Mouse (Mus musculus): ENCODE data around the gene Padi6. TPM values are rescaled to one million over a fixed set of nuclear protein-coding genes. Genes with fewer than 3 reads are reported as not detected.

Gene Padi6
- polyA plus RNA-seq, 1 experiment from 2014 or later: not detected

DNA sequence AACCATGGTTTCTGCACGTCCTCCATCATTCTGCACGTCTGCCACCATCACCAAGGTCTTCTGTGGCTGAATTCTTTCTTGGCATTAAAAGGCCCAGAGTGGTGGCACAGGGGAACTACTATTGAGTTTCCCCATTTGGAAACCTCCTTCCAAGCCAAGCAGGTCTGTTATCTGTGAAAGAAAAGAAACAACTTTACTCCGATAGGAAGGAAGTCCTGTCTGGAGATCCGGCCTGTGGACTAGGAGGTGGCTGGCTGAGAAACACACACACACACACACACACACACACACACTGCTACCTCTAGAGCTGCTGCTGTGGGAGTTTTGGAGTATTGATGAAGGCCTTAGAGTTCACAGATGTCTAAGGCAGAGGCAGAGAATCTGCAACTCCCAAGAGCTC, 48.9 kb downstream of the Padi6 start:
- H3K9me3 ChIP-seq: no peaks in the 10 kb centered on the region
- H3K27me3 ChIP-seq: no peaks in the 10 kb centered on the region; the same call in 1 of the 2 replicates
- no peak overlapping the region for H3K27ac ChIP-seq
- no peaks in the 10 kb centered on the region for H3K36me3 ChIP-seq
- no peak overlapping the region for H3K4me3 ChIP-seq
- H3K4me2 ChIP-seq: no peak overlapping the region
- ATAC-seq (ENCODE audit: insufficient number of reproducible peaks, low FRiP score, low TSS enrichment, low read depth): no peak
- no peak overlapping the region for H3K9ac ChIP-seq
- 72% methylated on average over 4 of the region's 4 CpGs for WGBS
- H3K4me1 ChIP-seq: peaks cover 4% of the 10 kb centered on the region; the same call in 1 of the 2 replicates

- no peak for ATAC-seq (ENCODE audit: insufficient number of reproducible peaks, low FRiP score, low TSS enrichment, low read depth)
- Histone ChIP-seq H3K36me3 (no peaks in the 10 kb centered on the region), H3K9me3 (no peaks in the 10 kb centered on the region), H3K27ac (no peak overlapping the region), H3K27me3 (no peaks in the 10 kb centered on the region), H3K9ac (no peak overlapping the region), H3K4me2 (no peak overlapping the region), H3K4me1 (peaks cover 9% of the 10 kb centered on the region; the same call in 1 of the 2 replicates), H3K4me3 (no peak overlapping the region)
- 78% methylated on average over 7 of the region's 7 CpGs for WGBS
These were observed 51.0 kb downstream of the Padi6 start for GRCm38 (mm10) chr4:140691481-140691880.

DNA sequence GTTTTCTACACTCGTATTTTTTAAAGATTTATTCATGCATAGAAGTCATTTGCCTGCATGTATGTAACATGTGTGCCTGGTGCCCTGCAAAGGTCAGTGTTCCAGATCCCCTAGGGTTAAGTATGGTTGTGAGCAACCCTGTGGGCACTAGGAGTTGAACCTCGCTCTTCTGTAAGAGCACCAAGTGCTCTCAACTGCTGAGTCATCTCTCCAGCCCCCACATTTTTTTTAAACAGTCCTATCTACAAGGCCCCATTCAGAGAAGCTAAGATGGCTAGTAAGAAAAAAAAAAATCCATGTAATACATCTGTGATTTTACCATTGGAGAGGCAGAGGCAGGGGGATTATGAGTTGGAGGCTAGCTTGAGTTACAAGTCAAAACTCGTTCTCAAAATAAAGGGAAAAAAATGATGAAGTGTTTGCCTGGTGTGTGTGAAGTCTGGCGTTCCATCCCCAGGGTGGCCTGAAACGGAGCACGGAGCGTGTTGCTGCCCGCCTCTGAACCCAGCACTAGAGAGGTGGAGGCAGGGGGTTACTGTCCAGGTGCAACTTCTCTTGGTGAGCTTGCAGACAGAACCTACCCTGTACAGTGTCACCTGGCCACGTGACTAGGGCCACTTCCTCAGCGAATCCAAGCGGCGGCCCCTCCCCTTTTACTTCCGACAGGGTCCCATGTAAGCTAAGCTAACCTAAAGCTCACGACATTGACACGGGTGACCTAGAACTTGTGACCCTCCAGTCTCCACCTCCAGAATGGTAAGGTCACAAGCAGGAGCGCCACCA, 52.4 kb downstream of the Padi6 start:
- Histone ChIP-seq H3K27me3 (no peaks in the 10 kb centered on the region), H3K4me1 (peaks cover 9% of the 10 kb centered on the region; the same call in 1 of the 2 replicates), H3K9me3 (no peaks in the 10 kb centered on the region), H3K9ac (no peak overlapping the region), H3K36me3 (no peaks in the 10 kb centered on the region), H3K4me2 (no peak overlapping the region), H3K4me3 (no peak overlapping the region), H3K27ac (no peak overlapping the region)
- no peak for ATAC-seq (ENCODE audit: insufficient number of reproducible peaks, low FRiP score, low TSS enrichment, low read depth)
- WGBS: 55% methylated on average over 16 of the region's 16 CpGs

DNA sequence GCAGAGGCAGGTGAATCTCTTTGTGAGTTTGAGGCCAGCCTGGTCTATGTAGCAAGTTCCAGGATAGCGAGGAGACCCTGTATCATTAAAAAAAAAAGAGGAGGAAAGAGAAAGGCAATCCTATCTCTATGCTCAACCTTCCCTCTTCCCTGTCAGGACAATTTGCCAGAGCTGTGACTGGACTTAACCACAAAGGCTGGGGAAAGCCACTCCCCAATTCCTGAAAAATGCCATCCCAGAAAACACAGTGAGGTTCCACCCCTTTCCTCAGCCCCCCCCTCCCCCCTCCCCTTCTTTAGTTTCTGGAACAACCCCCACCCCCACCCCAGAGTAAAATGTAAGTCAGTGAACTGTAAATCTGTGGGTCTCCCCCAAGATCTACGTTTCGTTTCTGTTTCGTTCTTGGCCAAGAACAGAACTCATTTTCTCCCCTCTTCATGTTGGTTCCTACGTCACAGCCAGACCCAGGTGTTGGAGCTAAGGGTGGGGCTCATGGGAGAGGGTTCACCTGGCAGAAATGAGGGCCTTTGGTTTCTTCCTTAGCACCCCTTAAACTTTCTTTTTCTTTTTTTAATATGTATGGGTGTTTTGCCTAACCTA, 53.5 kb downstream of the Padi6 start:
- H3K27me3 ChIP-seq: no peaks in the 10 kb centered on the region
- peaks cover 20% of the 10 kb centered on the region for H3K4me1 ChIP-seq
- no peak for ATAC-seq (ENCODE audit: insufficient number of reproducible peaks, low FRiP score, low TSS enrichment, low read depth)
- H3K27ac ChIP-seq: no peak overlapping the region
- H3K9me3 ChIP-seq: no peaks in the 10 kb centered on the region
- H3K4me2 ChIP-seq: no peak overlapping the region
- H3K4me3 ChIP-seq: no peak overlapping the region
- no peaks in the 10 kb centered on the region for H3K36me3 ChIP-seq
- H3K9ac ChIP-seq: no peak overlapping the region
- 75% methylated on average over 5 of the region's 5 CpGs for WGBS

GRCm38 (mm10) chr4:140688044-140688825, 54.2 kb downstream of the Padi6 start:
- Histone ChIP-seq H3K27me3 (no peaks in the 10 kb centered on the region), H3K9me3 (no peaks in the 10 kb centered on the region), H3K36me3 (no peaks in the 10 kb centered on the region), H3K9ac (no peak overlapping the region), H3K27ac (no peak overlapping the region), H3K4me3 (no peak overlapping the region), H3K4me2 (no peak overlapping the region), H3K4me1 (peaks cover 24% of the 10 kb centered on the region)
- 38% methylated on average over 11 of the region's 12 CpGs for whole genome bisulfite sequencing
- no peak for ATAC-seq (ENCODE audit: insufficient number of reproducible peaks, low FRiP score, low TSS enrichment, low read depth)

- no peak overlapping the region for H3K9ac ChIP-seq
- H3K27ac ChIP-seq: no peak overlapping the region
- no peaks in the 10 kb centered on the region for H3K27me3 ChIP-seq
- H3K36me3 ChIP-seq: no peaks in the 10 kb centered on the region
- no peaks in the 10 kb centered on the region for H3K9me3 ChIP-seq
- peak overlapping the region; percentile 10; the same call in 1 of the 2 replicates for H3K4me3 ChIP-seq
- peaks cover 26% of the 10 kb centered on the region for H3K4me1 ChIP-seq
- 17% methylated on average over 6 of the region's 6 CpGs for WGBS
- no peak for ATAC-seq (ENCODE audit: insufficient number of reproducible peaks, low FRiP score, low TSS enrichment, low read depth)
- peak overlapping the region; percentile 43 for H3K4me2 ChIP-seq
These were observed 57.6 kb downstream of the Padi6 start for GRCm38 (mm10) chr4:140684881-140685303.

DNA sequence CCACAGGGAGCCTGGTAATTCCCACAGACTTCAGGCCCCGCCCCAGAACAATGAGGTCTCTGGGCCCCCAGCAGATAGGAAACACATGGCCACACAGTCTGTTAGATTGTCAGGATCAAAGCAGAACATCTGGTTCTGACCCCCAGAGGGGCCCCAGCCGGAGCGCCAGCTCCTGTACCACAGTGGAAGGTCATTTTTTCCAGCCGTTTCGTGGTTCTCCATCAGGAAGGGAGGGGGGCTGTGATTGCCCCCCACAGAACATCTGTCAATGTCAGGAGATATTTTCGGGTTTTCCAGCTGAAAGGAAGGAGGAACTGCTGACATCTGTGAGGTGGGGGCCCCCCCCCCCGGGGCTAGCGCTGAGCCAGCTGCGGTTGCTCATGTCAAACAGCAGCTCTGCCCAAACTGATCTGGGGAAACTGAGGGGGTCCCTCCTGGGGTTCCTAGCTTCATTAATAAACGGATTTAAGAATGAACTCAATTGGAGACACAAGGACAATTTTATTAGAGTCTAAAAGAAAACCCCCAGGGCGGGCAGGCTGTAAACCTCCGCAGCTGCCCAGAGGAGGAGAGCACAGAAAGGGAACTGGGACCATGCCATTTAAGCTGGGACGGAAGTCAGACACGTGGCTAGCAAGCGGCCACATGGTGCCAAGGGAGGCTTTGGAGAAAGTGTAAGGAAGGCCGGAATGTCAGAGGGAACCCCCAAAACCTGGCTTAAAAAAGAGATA, 58.1 kb downstream of the Padi6 start:
- Histone ChIP-seq H3K9ac (no peak overlapping the region), H3K36me3 (no peaks in the 10 kb centered on the region), H3K4me1 (peaks cover 30% of the 10 kb centered on the region), H3K4me3 (peak overlapping the region; percentile 10), H3K27me3 (no peaks in the 10 kb centered on the region), H3K4me2 (peak overlapping the region; percentile 43), H3K27ac (no peak overlapping the region; the same call in 1 of the 2 replicates), H3K9me3 (no peaks in the 10 kb centered on the region)
- ATAC-seq (ENCODE audit: insufficient number of reproducible peaks, low FRiP score, low TSS enrichment, low read depth): 0 out of 2 replicates have a peak, but pooled peaks have one; percentile 22
- 2% methylated on average over 16 of the region's 16 CpGs for WGBS

- no peak for ATAC-seq (ENCODE audit: insufficient number of reproducible peaks, low FRiP score, low TSS enrichment, low read depth)
These were observed 58.8 kb downstream of the Padi6 start for GRCm38 (mm10) chr4:140683608-140684007.

GRCm38 (mm10) chr4:140680731-140681397, 61.6 kb downstream of the Padi6 start:
- ATAC-seq (ENCODE audit: insufficient number of reproducible peaks, low FRiP score, low TSS enrichment, low read depth): no peak
- Histone ChIP-seq H3K9ac (no peak overlapping the region), H3K9me3 (no peaks in the 10 kb centered on the region), H3K4me1 (peaks cover 22% of the 10 kb centered on the region), H3K27ac (no peak overlapping the region), H3K36me3 (no peaks in the 10 kb centered on the region), H3K4me3 (no peak overlapping the region), H3K27me3 (no peaks in the 10 kb centered on the region), H3K4me2 (no peak overlapping the region)
- 37% methylated on average over 8 of the region's 8 CpGs for WGBS

More at GRCm38 (mm10) chr4:140683608-140684007, 58.8 kb downstream of the Padi6 start:
- no peak overlapping the region for H3K27ac ChIP-seq
- H3K4me3 ChIP-seq: no peak overlapping the region
- H3K9ac ChIP-seq: no peak overlapping the region
- 0 out of 2 replicates have a peak overlapping the region, but pooled peaks have one; percentile 43 for H3K4me2 ChIP-seq
- H3K9me3 ChIP-seq: no peaks in the 10 kb centered on the region
- no peaks in the 10 kb centered on the region for H3K27me3 ChIP-seq
- peaks cover 28% of the 10 kb centered on the region for H3K4me1 ChIP-seq
- 20% methylated on average over 8 of the region's 8 CpGs for WGBS
- H3K36me3 ChIP-seq: no peaks in the 10 kb centered on the region

GRCm38 (mm10) chr4:140679723-140680380, 62.6 kb downstream of the Padi6 start:
- Histone ChIP-seq H3K27ac (no peak overlapping the region), H3K9ac (no peak overlapping the region), H3K9me3 (no peaks in the 10 kb centered on the region), H3K36me3 (no peaks in the 10 kb centered on the region), H3K27me3 (no peaks in the 10 kb centered on the region), H3K4me2 (peak overlapping the region; percentile 30), H3K4me1 (peaks cover 21% of the 10 kb centered on the region), H3K4me3 (no peak overlapping the region; the same call in 1 of the 2 replicates)
- WGBS: 30% methylated on average over 15 of the region's 18 CpGs
- no peak for ATAC-seq (ENCODE audit: insufficient number of reproducible peaks, low FRiP score, low TSS enrichment, low read depth)
